Mouse (Mus musculus) urinary bladder, postnatal 25 days (tissue): ENCODE measurements around the gene Gfra1.

ENCODE experiments used
- DNase-seq: peaks from one replicate; pipeline ENCODE4 v3.0.0; 2022; ENCODE audit warnings: low spot score

Gfra1 gene

DNA sequence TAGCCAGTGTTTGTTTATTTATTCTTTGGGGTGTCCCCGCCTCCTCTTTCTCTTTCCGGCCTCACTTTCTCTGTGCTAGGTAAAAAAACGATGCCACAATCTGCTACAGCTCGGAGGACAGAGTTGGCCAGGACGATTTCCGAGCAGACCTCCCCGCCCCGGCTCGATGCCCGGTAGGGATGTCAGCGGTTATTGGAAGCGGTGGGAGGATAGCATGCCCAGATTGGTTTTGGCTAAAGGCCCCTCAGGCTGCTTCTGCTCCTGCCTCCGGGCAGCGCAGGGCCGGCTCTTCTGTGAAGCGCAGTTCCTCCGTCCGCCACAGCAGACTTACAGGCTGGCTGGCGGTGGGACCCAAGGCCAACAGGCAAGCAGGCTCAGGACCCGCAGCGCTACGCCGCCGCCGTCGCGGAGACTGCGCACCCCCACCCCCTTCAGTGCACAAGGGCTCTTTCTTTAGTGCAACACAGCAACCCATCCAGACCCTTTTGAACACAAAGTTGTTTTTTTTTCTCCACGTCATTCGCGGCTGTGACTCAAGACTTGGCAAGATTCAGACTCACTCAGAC is at the start of gene Gfra1:
Gene Gfra1, minus strand, starts transcription at position 414 of the 566 bp plus-strand sequence.
- peak; percentile 15 for DNase-seq

DNA sequence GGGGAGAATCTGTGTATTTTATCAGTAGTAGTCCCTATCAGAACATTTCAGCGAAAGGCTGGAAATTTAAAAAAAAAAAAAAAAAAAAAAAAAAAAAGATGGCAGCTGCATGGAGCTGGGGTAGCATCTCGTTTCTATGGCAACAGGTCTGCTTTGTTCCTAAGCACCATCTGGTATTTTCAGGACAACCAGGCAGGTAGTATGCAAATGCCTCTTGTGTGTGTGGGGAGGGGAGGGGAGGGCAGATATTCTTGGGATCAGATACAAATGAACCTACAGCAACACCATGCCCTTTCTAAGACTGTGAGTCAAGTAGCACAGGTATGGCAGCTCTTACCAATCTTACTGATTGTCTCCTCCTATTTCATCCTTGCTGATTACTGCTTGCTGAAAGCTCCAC is 44.3 kb upstream of the Gfra1 start:
- no peak for DNase-seq

DNA sequence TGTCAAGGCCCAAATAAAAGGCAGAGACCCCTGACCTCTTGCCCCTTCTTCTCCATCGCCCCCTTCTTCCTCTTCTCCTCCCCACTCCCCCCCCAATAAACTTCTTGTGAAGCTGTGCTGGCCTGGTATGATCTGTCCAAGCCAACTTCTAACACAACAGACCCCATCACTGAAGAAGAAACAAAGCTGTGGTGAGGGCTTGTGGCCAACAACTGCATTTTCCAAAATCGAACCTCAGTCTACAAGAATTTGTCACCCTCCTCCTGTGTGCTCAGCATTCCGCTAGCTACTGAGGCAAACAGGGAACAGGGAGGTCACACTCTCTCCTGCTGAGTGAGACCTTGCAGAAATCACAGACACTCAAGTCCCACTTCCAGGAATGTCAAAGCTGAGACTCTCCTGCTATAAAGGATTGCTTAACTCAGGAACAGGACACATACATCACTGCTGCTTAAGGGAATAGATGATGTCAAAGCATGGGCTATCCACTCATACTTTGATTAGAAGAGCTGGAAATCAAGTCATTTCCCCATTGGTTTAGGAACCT is 43.8 kb upstream of the Gfra1 start:
- no peak for DNase-seq

DNA sequence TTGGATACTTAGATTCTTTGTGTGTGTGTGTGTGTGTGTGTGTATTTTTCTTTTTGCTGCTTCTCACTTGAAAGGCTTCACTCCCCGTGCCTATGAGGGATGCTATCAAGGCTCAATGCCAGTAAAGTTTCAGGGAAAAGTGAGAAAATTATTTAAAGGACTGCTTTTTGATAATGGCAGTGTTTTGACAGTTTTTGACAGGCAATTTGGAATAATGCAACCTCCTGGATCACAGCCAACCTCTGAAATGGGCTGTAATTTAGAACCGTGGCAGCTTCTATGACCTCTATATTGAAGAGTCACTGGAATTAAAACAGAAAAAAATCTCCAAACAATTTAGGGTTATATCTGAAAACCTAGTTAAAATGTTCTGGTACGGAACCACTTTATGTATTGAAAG is 41.4 kb upstream of the Gfra1 start:
- no peak for DNase-seq

DNA sequence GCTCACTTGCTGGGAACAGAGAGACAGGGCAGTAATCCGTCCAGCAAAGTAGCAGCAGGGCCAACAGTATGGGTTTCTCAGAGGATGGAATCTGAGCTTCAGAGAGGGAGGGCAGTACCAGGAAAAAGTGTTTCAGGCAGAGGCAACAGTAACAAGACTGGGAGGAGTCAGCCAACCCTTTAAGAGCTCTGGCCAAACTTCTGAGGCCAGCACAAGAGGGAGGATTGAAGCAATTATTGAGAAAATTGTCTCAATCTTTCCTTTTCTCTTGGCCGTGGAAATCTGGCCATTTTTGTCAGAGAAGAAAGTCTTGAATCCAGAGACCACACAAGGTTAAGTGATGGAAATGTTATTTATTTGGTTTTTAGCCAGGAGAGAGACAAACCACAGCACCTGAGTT is 31.0 kb upstream of the Gfra1 start:
- DNase-seq, result no peak

DNA sequence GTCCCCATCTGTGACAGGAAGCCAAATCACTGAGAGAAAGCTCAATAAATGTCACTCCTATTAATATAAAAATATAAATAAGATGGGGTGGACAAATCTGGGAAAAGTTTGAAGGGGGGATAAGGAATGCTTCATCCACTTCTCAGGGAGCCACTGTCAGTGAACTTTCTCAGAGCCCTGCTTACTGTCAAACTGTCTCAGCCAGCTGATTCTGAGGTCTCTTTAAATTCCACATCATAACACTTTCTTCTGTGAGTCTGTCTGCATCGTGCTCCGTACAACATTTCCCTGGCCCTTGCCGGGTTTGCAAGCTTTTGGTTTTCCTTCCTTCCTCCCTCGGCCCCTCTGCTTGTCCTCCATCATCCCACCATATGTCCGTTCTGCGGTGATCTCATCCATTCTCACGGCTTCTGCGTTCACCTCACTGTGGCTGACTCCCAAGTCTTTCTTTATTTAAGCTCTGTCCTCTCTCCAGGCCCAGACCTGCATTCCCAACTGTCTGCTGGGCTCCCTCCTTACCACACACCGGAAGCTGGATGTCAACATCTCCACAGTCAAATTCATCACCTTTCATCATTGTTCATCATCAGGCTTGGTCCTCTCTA is 26.8 kb upstream of the Gfra1 start:
- DNase-seq, result no peak

DNA sequence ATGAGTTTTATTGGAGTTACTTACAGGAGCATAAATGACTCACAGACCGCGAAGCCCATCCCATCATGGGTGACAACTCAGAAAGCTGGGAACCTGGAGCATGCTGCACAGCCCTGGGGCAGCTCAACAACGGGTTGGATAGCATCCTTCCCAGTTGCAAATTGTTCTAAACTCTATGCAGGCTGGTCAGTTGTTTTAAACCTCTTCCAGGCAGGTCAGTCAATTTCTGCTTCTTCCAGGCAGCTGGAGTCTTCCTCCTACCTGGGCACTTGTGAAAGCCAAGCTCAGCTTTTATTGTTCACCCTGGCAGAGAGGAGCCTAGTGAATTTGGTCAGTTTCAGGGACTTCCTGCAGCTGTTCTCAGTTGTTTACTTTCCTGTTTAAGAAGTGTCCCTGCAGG is 18.5 kb upstream of the Gfra1 start:
- no peak for DNase-seq

DNA sequence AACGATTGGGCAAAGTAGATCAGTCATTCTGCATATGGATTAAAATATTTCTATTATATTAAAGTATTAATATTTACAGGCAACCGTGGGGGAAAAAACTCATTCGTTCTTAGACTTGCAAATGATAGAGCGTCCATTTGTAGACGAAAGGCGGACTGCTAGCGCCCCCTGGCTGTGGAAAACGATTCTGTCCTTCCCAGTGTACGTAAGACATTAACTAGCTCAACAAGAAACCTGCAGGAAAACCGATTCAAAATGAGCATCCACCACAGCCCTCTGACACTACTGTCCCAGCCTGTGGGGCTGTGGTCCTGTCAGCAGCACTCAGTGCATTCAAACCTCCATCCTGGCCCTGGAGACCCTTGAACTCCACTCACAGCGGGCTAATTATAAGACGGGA is 13.7 kb upstream of the Gfra1 start:
- DNase-seq, result peak; percentile 87

DNA sequence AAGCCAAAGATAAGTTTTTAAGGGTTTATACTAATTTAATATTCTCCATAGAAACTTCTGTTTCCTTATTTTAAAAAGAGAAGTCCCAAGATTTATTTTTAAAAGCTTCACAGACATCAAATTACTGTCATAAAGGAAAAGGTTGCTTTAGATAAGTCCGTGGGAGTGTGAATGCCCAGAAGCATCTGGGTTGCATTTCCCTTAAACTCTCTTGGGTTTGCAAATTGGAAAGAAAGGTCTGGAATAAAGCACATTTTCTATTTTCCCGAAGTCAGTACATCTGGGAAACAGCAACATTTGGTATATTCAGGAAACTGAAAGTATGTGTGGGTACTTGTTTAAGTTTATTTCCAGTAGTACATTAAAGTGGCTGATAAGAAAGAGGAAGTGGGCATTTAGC is 12.6 kb upstream of the Gfra1 start:
- DNase-seq, result no peak

DNA sequence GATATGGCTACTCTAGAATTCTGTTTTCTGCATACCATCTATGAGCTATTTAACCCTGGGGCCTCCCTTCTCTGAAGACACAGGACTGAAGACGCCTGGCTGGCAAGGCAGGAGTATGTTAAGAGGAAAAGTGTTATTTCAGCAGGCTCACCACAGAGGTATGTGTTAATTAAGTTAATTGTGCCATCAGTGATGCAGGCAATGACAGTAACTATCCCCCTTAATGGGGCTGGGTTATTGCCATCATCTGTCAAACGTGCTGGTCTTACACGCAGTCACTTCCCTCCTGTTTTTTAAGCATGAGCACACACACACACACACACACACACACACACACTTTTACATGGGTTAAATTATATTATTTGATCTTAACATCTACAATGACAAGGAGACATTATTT is 8.0 kb upstream of the Gfra1 start:
- DNase-seq, result no peak

DNA sequence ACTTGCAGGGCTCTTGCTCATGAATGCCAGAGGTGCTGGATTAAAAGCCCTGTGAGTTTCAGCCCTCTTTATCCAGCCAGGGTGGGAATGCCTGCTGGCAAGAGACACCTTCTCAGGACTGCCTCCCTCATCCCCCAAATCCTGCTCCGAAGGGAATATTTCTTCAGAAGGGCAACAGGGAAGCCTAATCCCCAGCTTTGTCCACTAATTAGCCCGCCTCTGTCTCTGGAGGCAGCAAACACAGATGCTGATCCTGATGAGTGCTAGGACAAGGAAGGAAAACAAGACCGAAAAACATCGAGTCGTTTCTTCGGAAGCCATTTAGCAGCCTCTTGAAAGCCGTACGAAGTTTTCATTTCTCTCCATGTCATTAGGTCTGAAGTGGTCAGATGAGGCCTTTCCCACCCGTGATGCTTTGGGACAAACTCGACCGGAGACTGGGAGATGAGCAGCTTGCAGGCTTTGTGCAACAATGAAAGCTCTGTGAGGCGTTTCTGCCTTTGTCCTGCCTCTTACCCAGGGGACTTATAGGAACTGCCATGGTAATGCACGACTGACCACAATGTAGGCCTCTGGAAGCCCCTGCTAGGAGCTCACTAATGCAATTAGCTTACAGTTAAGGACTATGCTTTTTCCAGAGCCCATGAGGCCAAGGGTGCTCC is 4.8 kb upstream of the Gfra1 start:
- DNase-seq, result no peak

DNA sequence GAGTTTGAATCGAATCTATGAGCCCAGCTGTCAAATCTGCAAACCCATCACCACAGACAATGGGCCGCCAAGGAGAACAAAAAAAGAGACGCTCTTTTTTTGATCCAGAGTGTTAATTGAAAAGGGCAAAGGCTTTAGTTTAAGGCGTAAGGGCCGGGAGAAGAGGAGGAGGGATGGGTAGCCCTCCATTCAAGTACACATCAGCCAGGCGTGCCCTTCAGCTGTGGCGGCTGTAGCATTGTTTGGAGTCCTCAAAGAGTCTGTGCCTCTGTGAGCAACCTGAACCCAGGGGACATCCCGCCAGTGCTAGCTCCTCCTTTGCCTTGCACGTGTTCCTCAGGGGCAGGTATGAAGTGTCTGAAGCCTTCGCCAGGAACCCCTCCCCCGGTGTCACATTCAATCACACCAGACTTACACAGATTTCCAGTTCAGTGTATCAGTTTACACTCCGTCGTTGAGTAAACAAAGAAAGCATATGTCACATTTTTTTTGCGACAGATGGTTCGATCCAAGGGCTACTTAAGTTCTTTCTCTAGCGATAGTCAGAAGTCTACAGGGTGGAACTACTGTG is 867 bp upstream of the Gfra1 start:
- no peak for DNase-seq

DNA sequence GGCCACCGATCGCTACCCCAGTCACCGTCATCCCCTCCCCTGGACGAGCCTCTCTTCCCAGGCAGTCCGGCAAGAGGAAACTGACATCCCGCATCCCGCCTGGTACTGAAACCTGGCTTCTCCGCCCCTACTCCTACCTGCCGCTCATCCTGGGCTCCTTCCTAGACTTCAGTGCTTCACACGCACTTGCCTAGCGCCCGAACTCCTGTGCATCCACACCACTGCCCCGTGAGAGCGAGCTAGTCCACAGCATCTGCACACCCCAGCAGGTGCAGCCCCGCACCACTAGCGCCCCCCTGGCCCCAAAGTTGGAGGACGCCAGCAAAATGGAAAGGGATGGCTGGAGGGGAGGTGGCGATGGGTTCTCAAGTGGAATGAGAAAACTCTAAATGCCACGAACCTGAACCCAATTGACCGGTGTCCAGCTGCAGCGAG is 631 bp downstream of the Gfra1 start:
- DNase-seq, result peak; percentile 26

DNA sequence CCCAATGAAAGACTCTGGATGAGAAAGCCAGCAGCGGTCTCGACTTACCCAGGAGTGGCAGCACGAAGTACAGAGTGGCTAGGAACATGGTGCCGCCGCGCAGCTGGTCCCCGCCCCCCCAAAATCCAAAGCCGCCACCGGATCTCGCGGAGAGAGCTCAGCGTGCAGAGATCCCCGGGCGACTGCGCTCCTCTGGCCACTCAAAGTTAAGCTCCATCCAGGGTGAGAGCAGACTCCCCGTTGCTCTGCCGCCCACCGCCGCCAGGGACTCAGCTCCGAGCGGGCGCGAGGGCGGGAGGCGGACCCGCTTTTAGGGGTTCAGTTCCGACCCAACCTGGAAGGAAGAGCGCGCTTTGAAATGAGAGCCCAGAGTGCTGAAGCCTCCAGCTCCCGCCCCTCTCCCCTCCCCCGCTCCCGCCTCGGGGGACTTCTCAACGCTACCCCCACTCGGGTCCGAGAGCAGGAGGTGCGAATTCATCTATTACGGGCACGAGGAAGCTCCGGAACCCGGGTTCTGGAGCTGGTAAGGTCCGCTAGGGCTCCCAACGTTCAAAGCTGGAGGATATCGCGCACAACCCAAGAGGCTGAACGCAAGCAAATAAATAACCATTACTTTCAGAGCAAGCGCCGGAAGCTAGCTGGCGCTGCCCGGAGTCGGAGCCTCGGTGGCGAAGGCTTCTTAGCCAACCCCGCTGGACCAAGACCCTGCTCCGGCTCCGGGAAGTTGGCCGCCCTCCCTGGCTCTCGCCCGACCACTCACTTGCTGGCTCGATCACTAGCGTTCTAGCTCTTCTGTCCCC is 1.2 kb downstream of the Gfra1 start:
- DNase-seq, result peak; percentile 33

DNA sequence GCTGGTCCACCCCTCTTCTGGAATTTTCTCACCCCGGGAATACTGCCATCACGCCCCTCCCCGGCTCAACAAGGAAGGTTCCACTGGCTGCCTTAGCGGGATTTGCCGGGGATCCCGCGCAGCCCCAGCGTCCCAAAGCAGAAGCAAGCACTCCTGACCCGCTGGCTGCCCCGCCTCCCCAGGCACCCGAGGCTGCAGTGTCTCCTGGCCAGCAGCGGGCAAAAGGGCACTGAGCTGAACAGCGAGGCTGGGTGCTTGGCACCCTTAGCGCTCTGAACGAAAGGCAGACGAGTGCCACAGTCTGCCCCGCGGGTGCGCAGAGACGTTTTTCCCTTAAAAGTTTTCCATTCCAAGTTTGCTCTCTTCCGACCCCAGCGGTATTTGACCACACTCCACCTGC is 2.1 kb downstream of the Gfra1 start:
- DNase-seq, result peak; percentile 10

DNA sequence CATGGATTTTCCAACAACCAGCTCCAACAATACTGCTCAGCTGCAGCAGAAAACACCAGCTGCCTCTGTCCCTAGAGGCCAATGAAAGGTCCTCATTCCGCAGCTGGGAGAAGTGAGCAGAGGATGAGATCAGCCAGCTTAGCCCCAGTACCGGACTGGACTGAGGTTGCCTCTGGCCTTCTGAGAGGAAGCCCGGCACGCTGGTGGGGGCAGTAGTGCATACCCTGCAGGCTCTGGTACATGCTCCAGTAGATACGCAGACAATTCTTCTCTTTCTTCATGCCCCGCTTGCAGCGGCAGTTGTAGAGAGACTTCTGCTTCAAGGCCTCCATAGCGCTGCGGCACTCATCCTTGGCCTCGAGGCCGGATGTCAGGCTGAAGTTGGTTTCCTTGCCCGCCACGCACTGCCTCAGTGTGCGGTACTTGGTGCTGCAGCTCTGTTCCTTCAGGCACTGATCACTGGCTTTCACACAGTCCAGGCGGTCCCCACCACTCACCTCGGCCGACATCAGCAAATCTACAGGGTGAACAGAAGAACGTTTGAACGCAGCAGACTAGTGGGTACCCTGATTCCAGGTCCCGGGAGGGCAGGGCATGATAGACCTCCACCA is 2.7 kb downstream of the Gfra1 start:
- DNase-seq, result no peak

DNA sequence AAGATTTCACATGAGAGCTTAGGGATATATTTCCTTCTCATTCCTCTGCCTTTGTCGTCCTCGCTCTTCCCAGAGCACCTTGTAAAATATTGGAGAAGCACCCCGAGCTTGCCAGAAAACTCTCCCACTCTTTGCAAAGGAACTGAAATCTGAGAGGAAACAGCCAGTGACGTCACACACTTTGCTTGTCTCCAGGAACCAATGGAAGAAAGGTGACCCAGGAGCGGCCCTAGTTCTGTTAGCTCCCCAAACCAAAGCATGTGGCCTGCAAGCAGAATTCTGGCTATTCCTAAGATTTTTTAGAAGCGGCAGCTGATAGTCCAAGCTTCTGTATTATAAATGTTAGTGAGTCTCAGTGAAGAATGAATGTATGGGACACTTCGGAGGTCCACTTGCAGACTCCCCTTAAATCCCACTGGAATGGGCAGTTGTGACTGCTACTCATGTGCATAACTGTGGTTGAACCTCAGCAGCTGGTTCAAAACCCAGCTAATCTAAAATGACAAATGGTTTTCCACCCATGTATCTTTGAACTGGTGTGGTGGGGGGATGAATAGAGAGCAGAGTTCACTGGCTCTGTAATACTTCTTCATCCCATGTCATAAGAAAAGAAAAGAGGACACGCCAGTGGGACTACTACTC is 3.4 kb downstream of the Gfra1 start:
- no peak for DNase-seq

DNA sequence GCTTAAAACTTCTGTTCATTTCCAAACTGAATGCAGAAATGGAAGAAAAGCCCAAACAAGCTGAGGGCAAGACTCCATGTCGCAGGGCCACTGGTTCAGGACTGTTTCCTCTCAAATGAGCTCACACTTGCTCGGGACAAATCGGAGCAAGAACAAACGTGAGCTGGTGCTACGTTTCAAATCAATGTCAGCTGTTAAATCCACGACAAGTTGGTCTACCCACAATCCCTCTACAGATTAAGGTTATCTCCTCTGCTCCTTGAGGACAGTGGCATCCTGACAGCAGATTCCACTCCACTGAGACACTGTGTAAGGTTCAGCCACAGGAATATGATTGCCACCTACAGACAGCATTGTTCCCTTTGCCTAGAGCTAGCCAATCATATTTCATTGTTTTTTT is 4.4 kb downstream of the Gfra1 start:
- DNase-seq, result no peak

DNA sequence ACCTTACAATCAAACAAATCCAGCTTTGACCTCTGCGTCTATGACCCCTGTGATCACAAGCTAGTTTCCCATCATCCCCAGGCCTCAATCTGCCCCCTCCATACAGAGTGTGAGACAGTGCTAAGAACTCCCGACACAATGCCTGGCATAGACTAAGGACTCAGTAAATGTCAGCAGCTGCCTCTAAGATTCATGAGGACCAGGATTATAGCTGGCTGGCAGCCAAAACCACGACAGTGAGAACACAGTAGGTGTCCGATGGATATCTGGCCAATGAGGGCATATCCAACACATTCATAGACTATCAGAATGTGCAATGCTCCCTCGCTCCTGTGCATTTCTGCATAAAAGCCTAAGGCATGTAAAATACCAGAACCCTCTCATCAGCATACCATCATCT is 5.0 kb downstream of the Gfra1 start:
- no peak for DNase-seq

DNA sequence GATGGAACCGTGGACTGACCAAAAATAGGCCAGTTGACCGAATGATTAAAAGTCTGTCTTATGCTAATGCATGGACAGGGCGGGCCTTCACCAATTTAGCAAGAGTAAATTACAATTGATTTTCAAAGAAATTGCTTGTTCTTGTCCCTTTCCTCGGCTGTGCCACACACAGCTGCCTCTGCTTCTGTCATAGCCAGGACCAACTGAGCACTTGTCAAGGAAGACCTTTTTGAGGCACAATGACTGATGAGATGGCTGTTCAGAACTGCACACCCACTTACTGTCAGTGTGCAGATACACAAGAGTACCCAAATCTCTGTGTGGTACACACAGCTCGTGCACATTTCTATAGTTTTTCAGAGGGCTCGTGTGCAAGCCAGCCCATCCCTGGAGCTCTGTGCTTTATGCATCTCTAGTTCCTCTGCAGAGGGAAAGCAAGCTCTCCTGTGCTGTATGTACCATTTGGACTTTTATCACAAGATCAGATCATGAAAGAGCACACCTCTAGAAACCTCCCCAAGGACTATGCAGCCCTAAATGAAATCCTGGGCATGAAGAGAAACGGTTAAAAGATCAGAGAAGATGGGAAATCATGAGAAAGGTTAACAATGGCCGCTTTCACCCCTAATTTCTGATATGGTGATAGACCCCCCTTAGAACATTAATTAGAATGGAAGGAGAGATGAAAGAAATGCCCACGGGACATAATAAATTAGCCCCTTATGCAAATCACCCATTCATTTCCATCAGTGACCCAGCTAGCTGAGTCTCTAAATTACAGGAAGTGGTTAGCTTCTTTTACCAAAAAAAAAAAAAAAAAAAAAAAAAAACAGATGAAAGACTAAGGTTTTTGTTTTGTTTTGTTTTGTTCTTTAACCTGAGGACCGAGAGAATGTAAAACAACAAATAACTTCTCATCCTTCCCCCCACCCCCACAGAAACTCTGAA is 12.7 kb downstream of the Gfra1 start:
- DNase-seq, result no peak
